Mouse (Mus musculus): Measurements from ENCODE around the gene Gamt. TPM values are rescaled to one million over a fixed set of nuclear protein-coding genes. Genes with fewer than 3 reads are reported as not detected.

Gene Gamt
- polyA plus RNA-seq, 1 experiment = 26.4 TPM

DNA sequence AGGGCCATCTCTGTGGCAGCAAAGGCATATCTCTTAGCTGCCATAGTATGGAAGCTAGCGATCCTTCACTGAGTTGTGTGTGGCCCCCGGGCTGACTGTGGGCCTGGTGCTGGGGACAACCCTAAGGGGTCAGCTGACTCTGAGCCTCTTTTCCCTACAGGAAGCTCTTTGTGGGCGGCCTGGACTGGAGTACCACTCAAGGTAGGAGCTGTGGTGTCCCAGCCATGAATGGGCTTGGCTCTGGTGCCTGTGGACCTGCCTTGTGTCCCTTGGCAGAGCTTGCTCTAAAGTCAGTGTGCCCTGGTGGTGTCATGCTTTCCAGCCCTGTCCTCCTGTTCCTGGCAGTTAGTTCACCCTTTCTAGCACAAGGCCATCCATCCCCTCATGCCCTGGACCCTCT lies 13.0 kb upstream of the Gamt start:
- H3K4me3 ChIP-seq (replicated peaks; ENCODE audit: extremely low read depth, low read depth, low read length) = no peak overlapping the region
- DNase-seq = no peak
- no peak for TF ChIP-seq POLR2A (IDR thresholded peaks at IDR 0.05; ENCODE audit: borderline replicate concordance, extremely low read depth, low read depth, low read length)
- no peak for TF ChIP-seq CTCF (IDR thresholded peaks at IDR 0.05; ENCODE audit: insufficient read depth, low read length)
- 70% methylated on average over 3 of the region's 3 CpGs for whole genome bisulfite sequencing
- peaks cover 14% of the 10 kb centered on the region; the same call in 1 of the 2 replicates for H3K4me1 ChIP-seq (ENCODE audit: control insufficient read depth, insufficient read depth, low read length)

DNA sequence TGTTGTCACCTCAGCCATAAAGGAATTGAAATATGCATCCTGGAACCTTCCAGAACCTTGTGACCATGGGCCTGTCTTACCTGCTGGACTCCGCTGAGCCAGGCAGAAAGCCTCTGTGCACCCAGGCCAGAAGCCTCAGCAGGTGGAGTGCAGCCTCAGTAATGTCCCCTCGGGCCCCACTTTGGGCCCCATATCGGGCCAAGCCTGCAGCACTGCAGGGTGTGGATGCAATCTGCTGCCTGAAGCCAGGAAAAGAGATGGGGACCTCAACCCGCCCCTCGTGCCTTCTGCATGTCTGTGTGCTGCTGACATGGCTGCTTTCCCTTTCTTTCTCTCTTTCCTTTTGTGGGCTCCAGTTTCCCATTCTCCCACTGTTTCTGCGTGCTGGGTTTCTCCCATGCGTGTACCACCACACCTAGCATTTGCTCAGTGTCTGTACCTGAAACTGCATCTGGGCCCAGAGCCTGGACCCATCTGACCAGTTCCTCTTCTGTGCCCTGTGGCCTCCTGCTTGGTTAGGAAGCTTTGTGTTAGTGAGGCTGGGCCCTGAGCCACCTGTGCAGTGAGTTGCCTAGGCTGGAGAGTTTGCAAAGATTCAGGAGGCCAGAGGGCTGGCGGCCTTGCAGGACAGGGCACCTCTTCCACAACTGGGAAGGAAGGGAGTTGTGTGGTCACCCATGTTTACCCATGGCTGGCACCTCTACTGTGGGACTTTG lies 11.2 kb upstream of the Gamt start:
- DNase-seq = no peak
- TF ChIP-seq CTCF (IDR thresholded peaks at IDR 0.05; ENCODE audit: insufficient read depth, low read length) (no peak), POLR2A (IDR thresholded peaks at IDR 0.05; ENCODE audit: borderline replicate concordance, extremely low read depth, low read depth, low read length) (no peak)
- H3K4me3 ChIP-seq (replicated peaks; ENCODE audit: extremely low read depth, low read depth, low read length) = no peak overlapping the region
- WGBS = 65% methylated on average over 8 of the region's 8 CpGs
- H3K4me1 ChIP-seq (ENCODE audit: control insufficient read depth, insufficient read depth, low read length) = peaks cover 19% of the 10 kb centered on the region

DNA sequence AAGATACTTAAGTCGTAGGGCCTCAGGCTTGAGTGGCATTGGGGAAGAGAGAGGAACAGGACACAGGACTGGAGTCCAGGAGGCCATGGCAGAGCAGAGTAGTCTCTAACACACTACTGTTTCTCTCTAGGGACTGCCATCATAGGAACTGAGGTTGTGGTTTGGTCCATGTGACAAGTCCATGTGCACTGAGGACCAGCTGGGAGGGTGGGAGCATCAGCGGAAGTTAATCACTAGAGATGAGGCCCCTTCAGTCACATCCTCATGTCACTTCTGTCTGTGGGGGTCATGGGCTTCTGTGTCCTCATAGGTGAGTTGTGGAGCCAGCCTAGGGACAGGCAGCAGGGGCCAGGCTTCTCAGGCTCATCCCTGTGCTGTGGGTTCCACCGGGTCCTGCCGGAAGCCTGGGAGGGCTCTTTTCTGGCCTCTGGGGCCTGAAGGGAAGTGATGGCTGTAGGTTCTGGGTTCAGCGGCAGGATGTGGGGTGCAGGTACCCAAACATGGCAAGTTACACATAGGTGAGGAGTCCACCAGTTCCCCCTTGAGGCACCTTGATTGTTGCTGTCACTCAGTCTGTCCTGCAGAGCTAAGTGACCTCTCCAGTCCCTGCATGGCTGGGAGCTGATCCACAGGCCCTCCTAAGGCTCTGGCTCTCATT lies 10.5 kb upstream of the Gamt start:
- DNase-seq = no peak
- no peak for TF ChIP-seq CTCF (IDR thresholded peaks at IDR 0.05; ENCODE audit: insufficient read depth, low read length)
- TF ChIP-seq POLR2A (IDR thresholded peaks at IDR 0.05; ENCODE audit: borderline replicate concordance, extremely low read depth, low read depth, low read length) = no peak

DNA sequence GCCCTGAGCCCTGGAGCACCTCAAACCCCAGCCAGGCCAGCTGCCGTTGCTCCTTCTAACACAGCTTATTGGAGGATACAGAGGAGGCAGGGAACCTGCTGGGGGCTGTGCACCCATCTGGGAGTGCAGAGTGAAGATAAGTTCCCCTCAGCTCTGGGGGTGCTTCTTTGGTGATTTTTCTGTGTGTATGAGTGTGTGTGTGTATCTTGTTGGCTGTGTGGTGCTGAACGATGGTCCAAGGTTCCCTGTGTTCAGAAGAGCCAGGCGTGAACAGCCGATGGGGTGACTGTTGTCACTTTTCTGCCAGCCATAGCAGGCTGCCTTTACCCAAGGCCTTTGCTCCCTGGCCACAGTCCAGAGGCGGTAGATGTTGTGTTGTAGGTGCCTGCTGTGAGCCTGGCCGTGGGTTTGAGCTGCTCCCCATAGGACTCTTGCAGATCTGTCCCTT lies 9.9 kb upstream of the Gamt start:
- TF ChIP-seq POLR2A (IDR thresholded peaks at IDR 0.05; ENCODE audit: borderline replicate concordance, extremely low read depth, low read depth, low read length) (no peak), CTCF (IDR thresholded peaks at IDR 0.05; ENCODE audit: insufficient read depth, low read length) (no peak)
- H3K4me3 ChIP-seq (replicated peaks; ENCODE audit: extremely low read depth, low read depth, low read length) = no peak overlapping the region
- no peak for DNase-seq
- 49% methylated on average over 6 of the region's 6 CpGs for WGBS
- peaks cover 19% of the 10 kb centered on the region for H3K4me1 ChIP-seq (ENCODE audit: control insufficient read depth, insufficient read depth, low read length)

More for the DNA sequence above, 10.5 kb upstream of the Gamt start:
- Histone ChIP-seq H3K4me1 (ENCODE audit: control insufficient read depth, insufficient read depth, low read length) (peaks cover 19% of the 10 kb centered on the region), H3K4me3 (replicated peaks; ENCODE audit: extremely low read depth, low read depth, low read length) (no peak overlapping the region)
- WGBS = 60% methylated on average over 5 of the region's 5 CpGs

DNA sequence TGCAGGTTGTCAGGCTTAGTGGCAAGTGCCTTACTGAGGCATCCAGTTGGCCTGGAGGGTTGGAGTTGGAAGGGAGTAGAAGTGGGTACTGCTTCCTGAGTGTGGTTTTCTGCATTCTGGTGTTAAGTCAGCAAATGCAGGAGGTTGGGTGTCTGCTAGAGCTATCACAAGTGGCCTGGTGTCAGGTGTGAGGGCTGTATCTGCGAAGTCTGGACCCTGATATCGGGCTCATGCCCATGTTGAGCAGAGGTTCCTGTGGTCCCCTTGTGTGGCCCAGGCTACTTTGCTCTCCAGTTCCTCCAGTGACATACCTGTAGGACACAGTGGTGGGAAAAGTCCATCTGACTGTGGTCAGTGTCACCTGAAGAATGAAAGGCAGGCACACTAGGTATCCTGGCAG lies 9.3 kb upstream of the Gamt start:
- Histone ChIP-seq H3K4me1 (ENCODE audit: control insufficient read depth, insufficient read depth, low read length) (peaks cover 19% of the 10 kb centered on the region), H3K4me3 (replicated peaks; ENCODE audit: extremely low read depth, low read depth, low read length) (no peak overlapping the region)
- no peak for TF ChIP-seq POLR2A (IDR thresholded peaks at IDR 0.05; ENCODE audit: borderline replicate concordance, extremely low read depth, low read depth, low read length)
- no peak for TF ChIP-seq CTCF (IDR thresholded peaks at IDR 0.05; ENCODE audit: insufficient read depth, low read length)
- no peak for DNase-seq
- 82% methylated on average over 2 of the region's 2 CpGs for WGBS

DNA sequence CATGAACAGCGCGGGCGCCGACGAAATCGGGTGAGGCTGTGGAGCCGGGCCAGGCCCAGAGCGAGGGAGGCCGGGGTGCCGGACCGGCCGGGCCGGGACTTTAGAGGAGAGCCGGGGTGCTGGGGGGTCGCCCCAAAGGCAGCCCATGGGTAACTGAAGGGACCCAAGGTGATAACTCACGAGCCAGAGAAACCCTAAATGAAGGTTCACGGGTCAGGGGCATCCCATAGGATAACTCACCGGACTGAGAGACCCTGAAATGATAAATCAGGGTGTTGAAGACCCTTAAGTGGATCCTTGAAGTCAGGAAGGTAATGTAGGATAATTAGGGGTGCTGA lies 4.3 kb upstream of the Gamt start:
- Histone ChIP-seq H3K4me3 (replicated peaks; ENCODE audit: extremely low read depth, low read depth, low read length) (peak overlapping the region; percentile 76), H3K4me1 (ENCODE audit: control insufficient read depth, insufficient read depth, low read length) (peaks cover 11% of the 10 kb centered on the region)
- no peak for DNase-seq
- WGBS = under 1% methylated on average over 18 of the region's 18 CpGs
- no peak for TF ChIP-seq POLR2A (IDR thresholded peaks at IDR 0.05; ENCODE audit: borderline replicate concordance, extremely low read depth, low read depth, low read length)
- no peak for TF ChIP-seq CTCF (IDR thresholded peaks at IDR 0.05; ENCODE audit: insufficient read depth, low read length)

DNA sequence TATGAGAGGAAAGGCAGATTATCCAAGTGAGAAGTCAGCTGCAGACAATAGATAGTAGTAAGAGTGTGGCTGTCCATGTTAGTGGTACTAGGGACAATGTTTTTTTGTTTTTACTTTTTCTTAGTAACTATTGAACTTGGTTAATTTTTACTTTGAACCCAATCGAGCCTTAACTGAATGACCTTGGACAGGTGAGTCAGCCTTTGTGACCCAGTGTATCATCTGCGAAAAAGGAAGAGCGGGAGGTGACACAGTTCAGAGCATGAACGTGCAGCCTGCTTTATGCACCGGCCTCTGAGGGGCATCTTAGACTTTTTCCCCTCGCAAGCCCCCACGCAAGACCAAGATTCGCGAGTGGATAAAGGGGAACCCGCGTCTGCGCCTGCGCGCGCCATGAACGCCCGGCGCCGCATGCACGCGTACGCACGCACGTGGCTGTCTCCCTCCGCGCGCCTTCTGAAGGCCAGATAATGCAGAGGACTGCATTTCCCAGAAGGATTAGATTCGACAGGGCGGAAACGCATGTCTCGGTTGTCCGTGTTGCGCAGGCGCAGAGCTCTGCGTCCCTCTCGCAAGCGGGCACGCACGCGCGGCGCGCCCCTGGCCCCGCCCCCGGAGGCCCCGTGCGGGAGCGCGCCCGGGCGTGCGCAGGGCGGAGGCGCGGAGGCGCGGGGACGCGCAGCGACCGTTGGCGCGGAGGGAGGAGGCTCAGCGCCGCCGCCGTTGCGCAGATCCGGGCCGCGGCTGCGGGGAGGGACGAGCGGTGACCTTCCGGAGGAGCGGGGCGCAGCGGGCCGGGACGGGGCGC lies 3.7 kb upstream of the Gamt start:
- 1% methylated on average over 80 of the region's 81 CpGs for WGBS
- DNase-seq = peak; percentile 95
- Histone ChIP-seq H3K4me3 (replicated peaks; ENCODE audit: extremely low read depth, low read depth, low read length) (peak overlapping the region; percentile 76), H3K4me1 (ENCODE audit: control insufficient read depth, insufficient read depth, low read length) (peaks cover 12% of the 10 kb centered on the region)
- TF ChIP-seq POLR2A (IDR thresholded peaks at IDR 0.05; ENCODE audit: borderline replicate concordance, extremely low read depth, low read depth, low read length) = peak; percentile 67
- no peak for TF ChIP-seq CTCF (IDR thresholded peaks at IDR 0.05; ENCODE audit: insufficient read depth, low read length)

DNA sequence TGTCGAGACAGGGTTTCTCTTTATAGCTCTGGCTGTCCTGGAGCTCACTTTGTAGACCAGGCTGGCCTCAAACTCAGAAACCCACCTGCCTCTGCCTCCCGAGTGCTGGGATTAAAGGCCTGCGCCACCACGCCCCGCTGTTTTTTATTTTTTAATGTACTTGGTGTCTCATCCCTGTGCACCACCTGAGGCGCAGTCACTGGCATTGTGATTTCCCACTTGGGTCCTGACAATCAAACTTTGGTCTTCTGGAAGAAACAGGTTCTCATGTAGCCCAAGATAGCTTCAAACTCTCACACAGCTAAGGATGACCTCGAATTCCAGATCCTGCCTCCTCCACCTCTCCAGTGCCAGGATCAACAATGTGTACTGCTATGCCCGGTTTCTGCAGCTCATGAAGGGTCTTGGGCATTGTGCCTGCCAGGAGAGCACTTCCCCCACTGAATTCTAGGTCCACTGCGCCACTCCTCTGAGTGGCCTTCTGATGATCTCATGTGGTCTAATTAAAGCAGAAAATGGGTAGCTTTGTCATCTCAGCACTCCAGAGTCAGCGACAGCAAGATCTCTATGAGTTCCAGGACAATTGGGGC lies 2.1 kb upstream of the Gamt start:
- TF ChIP-seq CTCF (IDR thresholded peaks at IDR 0.05; ENCODE audit: insufficient read depth, low read length) (no peak), POLR2A (IDR thresholded peaks at IDR 0.05; ENCODE audit: borderline replicate concordance, extremely low read depth, low read depth, low read length) (no peak)
- 88% methylated on average over 10 of the region's 10 CpGs for WGBS
- DNase-seq = no peak
- Histone ChIP-seq H3K4me1 (ENCODE audit: control insufficient read depth, insufficient read depth, low read length) (peaks cover 10% of the 10 kb centered on the region), H3K4me3 (replicated peaks; ENCODE audit: extremely low read depth, low read depth, low read length) (no peak overlapping the region)

DNA sequence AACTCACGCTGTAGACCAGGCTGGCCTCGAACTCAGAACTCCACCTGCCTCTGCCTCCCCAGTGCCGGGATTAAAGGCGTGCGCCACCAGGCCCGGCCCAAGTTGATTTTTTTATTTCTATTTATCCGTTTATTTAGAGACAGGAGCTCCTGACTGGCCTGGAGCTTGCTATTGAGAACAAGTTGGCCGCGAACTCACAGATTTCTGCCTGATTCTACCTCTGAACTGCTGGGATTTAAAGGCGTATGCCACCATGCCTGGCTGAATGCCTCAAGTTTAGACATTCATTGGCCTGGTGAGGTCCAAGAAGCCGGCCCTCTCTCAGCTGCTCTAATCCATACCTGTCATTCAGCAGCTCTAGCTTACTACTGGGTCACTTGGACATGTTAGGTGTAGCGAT lies 1.4 kb upstream of the Gamt start:
- Histone ChIP-seq H3K4me3 (replicated peaks; ENCODE audit: extremely low read depth, low read depth, low read length) (no peak overlapping the region), H3K4me1 (ENCODE audit: control insufficient read depth, insufficient read depth, low read length) (peaks cover 7% of the 10 kb centered on the region)
- DNase-seq = no peak
- WGBS = 73% methylated on average over 12 of the region's 12 CpGs
- no peak for TF ChIP-seq CTCF (IDR thresholded peaks at IDR 0.05; ENCODE audit: insufficient read depth, low read length)
- no peak for TF ChIP-seq POLR2A (IDR thresholded peaks at IDR 0.05; ENCODE audit: borderline replicate concordance, extremely low read depth, low read depth, low read length)
